Mouse (Mus musculus): ENCODE measurements around the gene Krt14. TPM values are rescaled to one million over a fixed set of nuclear protein-coding genes. Genes with fewer than 3 reads are reported as not detected.
"Not testable (repeated sequence)": the region's sequence is repeated elsewhere in the genome, so short reads cannot be mapped to it uniquely, and the experiment has no call there.

Gene Krt14
- total RNA-seq (2021): not detected
- long read RNA-seq, experiment 1: 0 reads
- long read RNA-seq, experiment 2: 0 reads

DNA sequence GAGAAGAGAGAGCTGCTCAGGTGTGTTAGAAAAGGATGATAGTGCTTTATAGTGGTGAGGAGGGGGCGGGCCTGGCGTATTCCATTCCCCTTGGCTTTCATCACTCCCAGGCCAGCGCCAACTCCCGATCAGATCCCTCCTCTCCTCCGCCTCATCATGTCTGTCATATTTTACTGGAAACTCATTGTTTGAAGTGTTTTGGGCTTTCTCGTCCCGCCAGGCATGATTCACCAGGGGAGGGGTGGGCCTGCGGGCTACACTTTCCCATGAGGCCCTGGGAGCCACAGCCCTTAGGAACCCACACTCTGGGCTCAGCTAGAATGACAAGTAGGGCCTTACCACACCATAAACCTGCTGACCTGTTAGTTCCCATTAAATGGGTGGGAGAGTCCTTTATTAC lies at the start of gene Krt14:
TSS of gene Krt14 (minus strand) at position 51 of the 400 bp plus-strand sequence.
- intact Hi-C loops (cut with DNase I; ENCODE audit: low total_unique reads): no loop called here
- DNase-seq: no peak

DNA sequence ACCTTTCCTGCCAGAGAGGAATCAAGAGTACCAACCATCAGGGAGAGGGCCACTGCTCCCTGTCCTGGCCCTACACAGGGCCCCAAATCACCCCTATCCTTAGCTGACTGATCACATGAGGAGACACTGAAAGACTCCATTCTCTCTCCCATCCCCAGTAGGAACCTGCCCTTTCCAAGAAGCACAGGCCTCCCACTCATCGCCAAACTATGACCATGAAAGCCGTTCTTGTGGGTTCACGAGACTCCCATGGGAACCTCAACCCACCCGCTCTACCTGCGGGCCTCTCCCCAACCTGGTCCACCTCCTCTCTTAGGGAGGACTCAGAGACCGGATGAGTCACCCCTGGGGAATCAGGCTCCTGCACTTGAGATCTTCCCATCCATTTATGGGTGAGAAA lies 48.2 kb upstream of the Krt14 start:
- intact Hi-C loops (cut with DNase I; ENCODE audit: low total_unique reads): no loop called here
- DNase-seq: no peak

DNA sequence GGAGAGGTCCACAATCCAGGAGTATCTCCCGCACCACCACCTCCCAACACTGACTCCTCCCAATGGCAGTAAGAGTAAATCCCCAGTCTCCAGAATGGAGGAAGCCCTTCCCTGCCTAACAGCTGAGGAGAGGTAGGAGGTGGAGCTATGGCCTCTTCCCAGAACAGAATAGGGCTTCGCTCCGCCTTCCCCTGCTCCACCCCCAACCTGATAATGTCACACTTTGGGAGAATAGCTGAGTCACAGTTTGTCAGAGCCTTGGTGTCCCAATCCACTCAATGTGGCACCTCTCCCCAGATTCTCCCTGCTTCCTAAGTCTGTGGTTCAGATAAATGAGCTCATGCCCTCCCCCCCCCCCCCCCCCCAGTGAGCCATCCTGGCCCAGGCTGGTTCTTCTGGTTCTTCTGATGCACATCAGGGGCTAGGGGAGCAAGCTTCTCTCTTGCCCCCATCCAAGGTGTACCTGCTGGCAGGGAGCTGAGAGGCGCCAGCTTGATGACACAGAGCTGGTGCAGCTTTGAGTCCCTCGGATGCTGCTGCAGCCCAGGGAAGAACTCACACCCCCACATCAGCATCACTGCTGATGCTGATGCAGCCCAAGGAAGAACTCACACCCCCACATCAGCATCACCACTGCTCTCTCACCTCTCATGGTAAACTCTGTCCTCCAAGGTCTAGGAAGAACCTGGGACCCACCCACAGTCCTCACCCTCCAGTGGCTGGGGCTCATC lies 47.2 kb upstream of the Krt14 start:
- intact Hi-C loops (cut with DNase I; ENCODE audit: low total_unique reads): no loop called here
- DNase-seq: no peak

DNA sequence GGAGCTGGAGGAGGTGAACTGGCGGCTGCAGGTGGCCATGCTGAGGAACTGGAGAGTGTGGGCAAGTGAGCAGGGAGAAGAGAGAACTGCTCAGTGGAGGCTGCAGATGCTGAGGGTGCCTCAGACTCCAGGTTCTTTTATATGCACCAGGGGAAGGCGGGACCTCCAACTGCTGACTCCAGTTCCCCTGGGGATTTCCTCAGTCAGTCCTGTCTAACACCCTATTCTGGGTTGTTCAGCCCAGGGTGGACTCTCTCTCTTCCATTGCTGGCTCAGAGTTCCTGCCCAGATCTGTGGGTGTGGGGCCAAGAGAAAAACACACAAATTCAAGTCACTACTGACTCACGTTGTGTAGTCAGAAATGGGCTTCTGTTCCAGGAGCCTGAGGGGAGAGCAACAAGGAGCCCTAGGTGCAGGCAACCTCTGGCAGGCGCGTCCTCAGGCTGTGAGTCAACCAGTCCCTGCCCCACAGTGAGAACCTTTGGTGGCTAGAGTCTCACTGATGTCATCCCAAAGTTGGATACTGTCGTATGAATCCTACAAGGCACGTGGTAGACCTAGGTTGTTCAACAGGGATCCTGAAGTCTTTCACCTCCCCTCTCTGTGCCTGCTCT lies 41.6 kb upstream of the Krt14 start, which contains the start of gene Krt16:
TSS of gene Krt16 (minus strand) at position 51 of the 614 bp plus-strand sequence.
- no peak for DNase-seq
- intact Hi-C loops (cut with DNase I; ENCODE audit: low total_unique reads): no loop called here

DNA sequence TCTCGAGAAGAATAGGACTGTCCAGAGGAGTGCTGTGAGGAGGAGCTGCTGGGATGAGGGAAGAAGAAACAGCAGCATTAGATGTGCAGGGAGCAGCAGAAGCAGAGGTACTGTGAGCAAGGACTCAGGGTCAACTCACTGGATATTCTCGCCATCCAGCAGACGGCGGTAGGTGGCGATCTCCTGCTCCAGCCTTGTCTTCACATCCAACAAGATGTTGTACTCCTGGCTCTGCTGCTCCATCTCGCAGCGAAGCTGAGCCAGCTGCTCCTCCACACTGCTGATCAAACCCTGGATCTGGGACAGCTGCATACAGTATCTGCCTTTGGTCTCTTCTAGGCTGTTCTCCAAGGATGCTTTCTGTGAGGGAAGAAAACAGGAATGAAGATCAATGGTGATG lies 39.1 kb upstream of the Krt14 start:
- DNase-seq; intact Hi-C loops (cut with DNase I; ENCODE audit: low total_unique reads): not testable (repeated sequence)

DNA sequence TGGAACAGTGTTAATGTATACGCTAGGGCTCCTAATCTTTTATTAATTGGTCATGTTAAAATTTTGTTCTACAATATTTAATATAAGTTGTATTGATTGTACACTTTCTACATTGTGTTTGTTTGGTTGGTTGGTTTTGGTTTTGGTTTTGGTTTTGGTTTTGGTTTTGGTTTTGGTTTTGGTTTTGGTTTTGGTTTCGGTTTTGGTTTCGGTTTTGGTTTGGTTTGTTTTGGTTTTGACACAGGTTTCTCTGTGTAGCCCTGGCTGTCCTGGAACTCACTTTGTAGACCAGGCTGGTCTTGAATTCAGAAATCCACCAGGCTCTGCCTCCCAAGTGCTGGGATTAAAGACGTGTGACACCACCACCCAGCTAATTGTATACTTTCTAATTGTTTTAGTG lies 32.9 kb upstream of the Krt14 start:
- DNase-seq; intact Hi-C loops (cut with DNase I; ENCODE audit: low total_unique reads): not testable (repeated sequence)

DNA sequence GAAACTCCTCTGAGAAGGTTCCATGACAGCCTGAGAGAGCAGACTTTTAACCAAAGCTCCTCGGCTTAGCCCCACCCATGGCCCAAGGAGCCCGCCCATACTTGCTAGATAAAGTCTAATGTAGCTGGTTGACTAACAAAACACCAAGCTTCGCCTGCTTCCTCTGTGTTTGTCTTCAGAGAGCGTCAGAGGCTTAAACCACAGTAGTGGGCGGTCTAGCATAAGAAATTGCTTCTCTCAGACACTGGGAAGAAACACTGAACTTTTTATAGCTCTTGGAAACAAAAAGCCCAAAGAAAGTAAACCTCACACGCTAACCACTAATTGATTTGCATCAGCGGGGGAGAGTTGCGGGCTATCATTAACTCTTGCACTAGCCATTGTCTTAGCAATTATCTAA lies 14.4 kb upstream of the Krt14 start:
- DNase-seq: no peak
- intact Hi-C loops (cut with DNase I; ENCODE audit: low total_unique reads): no loop called here

DNA sequence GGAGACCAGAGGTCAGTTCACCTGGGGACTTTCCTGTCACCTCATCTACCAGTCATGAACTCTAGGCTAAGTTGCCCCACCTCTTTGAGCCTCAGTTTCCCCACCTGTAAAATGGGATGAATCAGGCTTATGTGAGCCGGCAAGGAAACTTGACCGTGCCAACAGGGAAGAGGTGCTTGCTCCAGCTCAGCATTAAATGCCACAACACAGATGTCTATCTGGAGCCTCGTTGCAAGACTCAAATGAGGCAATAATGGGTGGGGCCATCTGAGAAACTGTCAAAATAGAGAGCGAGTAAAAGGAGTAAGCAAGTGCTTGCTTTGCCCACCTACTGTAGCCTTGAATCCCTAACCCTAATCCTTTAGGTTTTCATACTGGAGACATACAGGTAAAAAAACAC lies 12.0 kb upstream of the Krt14 start:
- no peak for DNase-seq
- intact Hi-C loops (cut with DNase I; ENCODE audit: low total_unique reads): no loop called here

DNA sequence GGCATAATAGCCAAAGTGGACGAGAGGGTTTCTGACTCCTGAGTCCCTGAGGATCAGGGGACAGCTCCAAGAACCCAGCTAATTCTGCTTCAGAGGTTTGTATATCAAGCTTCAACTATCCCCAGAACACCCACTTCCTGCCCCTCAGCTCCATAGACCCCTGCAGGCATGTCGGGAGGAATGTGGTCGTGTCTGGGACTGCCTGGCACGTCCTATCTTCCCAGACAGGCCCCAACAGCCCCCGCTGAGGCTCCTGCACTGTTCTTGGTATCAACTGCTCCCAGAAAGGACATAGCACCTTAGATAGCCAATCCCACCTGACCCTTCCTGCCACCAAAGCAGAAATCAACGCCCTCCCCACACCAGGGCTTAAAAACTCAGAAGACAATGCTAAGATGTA lies 1.2 kb upstream of the Krt14 start:
- no peak for DNase-seq
- intact Hi-C loops (cut with DNase I; ENCODE audit: low total_unique reads): no loop called here

DNA sequence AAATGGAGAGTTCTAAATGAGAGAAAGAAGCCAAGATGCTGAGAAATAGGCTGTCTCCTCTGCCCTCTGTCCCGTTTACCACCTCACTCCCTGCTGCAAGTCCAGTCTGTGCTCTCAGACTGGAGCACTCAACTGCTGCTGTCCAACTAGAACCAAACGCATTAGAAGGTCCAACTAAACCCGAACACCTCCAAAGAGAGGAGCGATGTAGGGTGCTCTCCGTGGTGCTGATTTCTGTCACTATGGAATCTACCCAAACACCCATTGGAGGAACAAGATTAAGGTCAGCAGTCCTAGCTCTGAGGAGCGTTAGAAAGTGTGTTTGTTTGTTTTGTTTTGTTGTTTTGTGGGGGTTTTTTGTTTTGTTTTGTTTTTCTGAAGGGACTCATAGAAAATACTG lies 3.9 kb downstream of the Krt14 start:
- no peak for DNase-seq
- intact Hi-C loops (cut with DNase I; ENCODE audit: low total_unique reads): no loop called here

DNA sequence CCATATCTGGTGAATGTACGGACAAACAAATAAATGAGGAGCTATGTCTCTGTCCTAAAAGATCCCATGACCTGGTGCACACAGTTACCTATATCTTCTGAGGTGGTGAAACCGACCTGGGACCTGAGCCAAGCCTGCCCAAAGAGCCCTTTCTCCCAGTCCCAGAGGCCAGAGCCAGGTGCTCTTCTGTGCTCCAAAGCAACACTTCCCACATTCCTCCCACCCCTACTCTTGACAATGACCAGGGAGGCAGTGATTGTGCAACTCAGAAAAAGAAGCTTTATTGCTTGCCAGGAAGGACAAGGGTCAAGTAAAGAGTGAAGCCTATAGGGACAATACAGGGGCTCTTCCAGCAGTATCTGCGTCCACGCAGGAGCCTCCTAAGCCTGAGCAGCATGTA lies 4.4 kb downstream of the Krt14 start:
- intact Hi-C loops (cut with DNase I; ENCODE audit: low total_unique reads): no loop called here
- DNase-seq: no peak

DNA sequence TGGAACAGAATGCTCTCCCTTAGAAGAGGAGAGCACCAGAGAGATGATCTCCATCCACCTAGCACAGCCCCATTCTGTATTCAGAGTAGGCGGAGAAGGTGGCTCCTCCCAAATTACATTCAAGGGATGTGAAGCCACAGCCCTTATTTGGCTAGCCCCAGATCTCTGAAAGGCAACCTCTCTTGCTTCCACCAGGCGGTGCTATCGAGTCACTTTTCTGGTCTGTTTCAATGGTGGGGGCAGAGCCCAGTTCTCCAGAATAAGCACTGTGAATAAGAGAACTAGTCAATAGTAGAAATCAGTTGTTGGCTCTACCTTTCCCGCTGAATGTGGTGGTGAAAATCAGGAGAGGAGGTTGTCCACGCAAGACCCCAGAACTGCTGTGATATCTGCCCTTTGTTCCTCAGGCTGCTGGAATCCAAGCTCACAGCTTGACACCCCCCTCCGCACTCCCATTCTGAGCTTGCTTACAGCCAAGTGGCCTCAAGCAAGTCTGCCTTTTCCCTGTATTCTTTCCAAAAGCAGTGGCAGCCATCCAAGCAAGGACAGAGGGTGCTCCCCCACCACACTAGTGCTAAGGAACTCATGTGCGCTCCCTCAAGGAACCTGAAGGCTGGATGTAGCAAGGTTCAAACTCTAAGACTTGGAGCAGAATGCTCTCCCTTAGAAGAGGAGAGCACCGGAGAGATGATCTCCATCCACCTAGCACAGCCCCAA lies 7.1 kb downstream of the Krt14 start:
- no peak for DNase-seq
- intact Hi-C loops (cut with DNase I; ENCODE audit: low total_unique reads): no loop called here

DNA sequence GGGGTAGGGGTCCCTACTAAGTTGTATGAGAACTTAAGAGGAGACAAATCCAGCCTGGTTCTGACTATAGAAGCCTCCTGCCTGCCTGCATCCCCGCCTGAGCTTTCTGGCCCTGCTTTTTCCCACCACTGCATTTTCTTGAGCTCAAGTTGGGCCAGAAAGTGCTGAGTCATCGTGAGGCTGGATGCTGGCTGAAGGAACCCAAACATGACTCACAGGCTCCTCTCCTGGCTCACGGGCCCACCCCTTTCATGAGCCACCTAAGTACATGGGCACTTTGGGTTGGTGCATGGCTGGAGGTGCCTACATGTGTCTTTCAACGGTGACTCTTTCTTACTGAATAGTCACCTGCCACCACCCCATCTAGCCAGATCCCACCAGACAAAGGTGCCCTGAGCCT lies 8.7 kb downstream of the Krt14 start:
- DNase-seq: no peak
- intact Hi-C loops (cut with DNase I; ENCODE audit: low total_unique reads): no loop called here

DNA sequence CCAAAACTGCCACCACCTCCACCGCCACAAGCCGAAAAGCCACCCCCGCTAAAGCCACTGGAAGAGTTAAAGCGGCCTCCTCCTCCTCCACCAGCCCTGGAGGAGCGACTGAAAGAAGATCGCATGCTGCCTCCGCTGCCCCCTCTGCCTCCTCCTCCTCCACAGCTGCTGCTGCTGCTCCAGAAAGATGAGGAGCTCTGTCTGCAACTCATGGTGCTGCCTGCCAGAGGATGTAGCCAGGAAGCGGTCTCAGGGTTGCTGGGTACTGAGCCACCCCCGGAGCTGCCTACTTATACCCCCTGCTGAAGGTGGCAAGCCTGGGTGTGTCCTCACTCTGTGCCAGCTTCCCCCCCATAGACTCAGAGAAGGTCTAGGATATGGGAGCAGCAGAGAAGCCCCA lies 14.4 kb downstream of the Krt14 start, which contains the start of gene Krt9:
TSS of gene Krt9 (minus strand) at position 255 of the 400 bp plus-strand sequence.
- DNase-seq: no peak
- intact Hi-C loops (cut with DNase I; ENCODE audit: low total_unique reads): no loop called here

DNA sequence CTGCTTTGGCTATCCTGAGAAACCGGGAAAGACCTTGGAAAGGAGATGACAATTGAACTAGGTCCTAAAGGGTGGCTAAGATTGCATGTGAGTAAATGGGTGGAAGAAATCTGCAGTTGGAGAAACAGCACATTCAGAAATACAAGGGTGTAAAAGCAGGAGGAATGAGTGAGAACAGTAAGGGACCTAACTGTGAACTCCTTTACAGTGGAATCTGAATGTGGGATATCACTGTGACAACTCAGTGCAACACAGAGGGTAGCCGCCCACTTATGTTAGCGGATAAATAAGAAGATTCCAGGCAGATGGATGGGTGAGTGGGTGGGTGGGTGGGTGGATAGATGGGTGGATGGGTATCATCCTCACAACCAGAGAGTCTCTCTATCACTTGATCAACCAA lies 15.5 kb downstream of the Krt14 start:
- intact Hi-C loops (cut with DNase I; ENCODE audit: low total_unique reads): no loop called here
- no peak for DNase-seq

DNA sequence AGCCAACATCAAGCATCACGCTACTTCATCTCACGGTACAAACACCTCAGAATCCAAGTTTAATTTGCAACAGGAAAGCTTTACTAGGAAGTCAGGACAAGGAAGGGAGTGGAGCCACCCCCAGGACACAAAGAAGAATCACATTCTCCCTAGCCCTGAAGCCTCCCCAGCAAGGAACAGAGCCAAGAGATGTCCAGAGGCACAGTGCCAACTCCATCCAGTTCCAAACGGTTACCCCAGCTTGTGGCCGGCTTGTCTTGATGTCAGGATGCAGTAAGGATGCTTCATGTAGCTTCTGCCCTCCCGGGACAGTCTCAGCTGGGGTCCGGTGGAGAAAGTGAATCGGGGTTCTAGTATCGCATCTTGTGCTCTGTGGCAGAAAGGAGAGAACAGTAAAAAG lies 20.6 kb downstream of the Krt14 start:
- intact Hi-C loops (cut with DNase I; ENCODE audit: low total_unique reads): no loop called here
- DNase-seq: no peak

DNA sequence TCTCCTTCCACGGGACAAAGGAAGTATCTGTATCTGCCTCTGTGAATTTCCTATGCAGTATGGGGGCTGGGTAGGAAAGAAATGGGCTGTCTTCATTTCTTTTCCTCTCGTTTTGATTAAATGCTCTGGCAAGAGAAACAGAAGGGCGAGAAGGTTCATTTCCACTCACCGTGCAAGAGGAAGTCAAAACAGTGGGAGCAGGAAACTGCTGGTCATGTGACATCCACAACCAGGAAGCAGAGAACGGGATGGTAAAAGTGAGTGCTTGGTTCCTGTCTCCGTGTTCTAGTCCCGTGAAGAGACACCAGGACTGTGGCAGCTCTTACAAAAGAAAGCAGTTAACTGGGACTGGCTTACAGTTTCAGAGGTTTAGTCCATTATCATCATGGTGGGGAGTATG lies 25.6 kb downstream of the Krt14 start:
- DNase-seq: no peak
- intact Hi-C loops (cut with DNase I; ENCODE audit: low total_unique reads): no loop called here

DNA sequence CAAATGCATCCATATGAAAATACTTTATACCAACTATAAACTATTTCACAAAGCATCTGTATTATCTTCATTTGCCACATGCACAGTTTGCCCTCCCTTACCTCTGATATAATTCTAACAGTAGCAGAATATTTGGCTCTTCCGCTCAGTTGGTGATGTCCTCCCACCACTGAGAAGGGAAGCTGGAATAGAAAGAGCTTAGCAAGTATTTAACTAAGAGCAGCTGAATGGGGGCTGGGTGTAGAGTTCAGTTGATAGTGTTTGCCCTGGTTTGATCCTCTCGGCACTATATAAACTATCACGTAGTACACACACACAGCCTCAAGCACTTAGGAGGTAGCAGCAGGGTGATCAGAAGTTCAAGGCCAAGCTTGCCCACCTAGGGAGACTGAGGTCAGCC lies 28.1 kb downstream of the Krt14 start:
- no peak for DNase-seq
- intact Hi-C loops (cut with DNase I; ENCODE audit: low total_unique reads): loop anchor here (10.0 kb wide), 1 partner anchor 96 kb away; no protein-coding TSS in a partner anchor

DNA sequence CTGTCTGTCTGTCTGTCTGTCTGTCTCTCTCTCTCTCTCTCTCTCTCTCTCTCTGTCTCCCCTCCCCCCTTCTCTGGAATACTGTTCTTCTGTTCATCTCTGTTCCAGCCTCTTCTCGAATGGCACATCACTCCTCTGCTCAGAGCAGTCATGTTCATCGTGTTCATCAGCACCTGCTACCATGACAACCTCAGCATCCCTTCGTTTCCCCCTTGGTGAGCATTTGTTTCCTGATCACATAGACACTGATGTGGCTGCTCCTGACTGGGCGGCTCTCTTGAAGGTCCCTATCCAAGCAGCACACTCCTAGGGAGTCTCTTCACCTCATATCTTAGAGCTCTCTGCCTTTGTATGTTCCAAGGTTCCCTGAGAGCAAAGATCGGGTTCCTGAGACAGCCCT lies 29.0 kb downstream of the Krt14 start:
- DNase-seq: no peak
- intact Hi-C loops (cut with DNase I; ENCODE audit: low total_unique reads): loop anchor here (10.0 kb wide), 1 partner anchor 96 kb away; no protein-coding TSS in a partner anchor

DNA sequence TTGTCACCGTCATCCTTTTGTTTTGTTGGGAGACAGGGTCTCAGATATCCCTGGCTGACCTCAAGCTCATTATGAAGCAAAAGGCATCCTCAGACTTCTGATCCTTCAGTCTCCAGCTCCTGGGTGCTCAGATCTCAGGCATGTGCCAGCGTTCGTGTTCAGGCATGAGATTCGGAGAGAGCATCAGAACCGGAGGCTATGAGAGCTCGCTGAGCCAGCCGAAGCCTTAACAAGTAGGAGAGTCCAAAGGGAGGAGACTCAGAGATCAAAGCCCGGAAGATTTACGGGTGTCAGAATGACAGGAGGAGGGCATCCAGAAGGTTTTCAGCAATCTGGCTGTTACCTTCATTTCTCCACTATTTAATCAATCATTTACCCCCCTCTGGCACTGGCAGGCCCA lies 30.6 kb downstream of the Krt14 start:
- DNase-seq: no peak
- intact Hi-C loops (cut with DNase I; ENCODE audit: low total_unique reads): loop anchor here (10.0 kb wide), 1 partner anchor 98 kb away; no protein-coding TSS in a partner anchor
